Mouse (Mus musculus): ENCODE results near the gene Xcl1.

- TF ChIP-seq CTCF (IDR thresholded peaks at IDR 0.05; ENCODE audit: control insufficient read depth, insufficient read depth, insufficient read length) (no peak), MAX (IDR thresholded peaks at IDR 0.05) (no peak), MYOG (IDR thresholded peaks at IDR 0.05; ENCODE audit: control insufficient read depth, extremely low read depth, insufficient read length) (no peak), MYOD1 (IDR thresholded peaks at IDR 0.05; ENCODE audit: control insufficient read depth, insufficient read length, low read depth) (peak; percentile 19), FOSL1 (IDR thresholded peaks at IDR 0.05; ENCODE audit: insufficient read depth, low read length, poor library complexity, severe bottlenecking) (peak; percentile 34)
These were observed 47.6 kb downstream of the Xcl1 start for GRCm38 (mm10) chr1:164887775-164888174.
